Mouse (Mus musculus): ENCODE data around the gene Insyn1. TPM values are rescaled to one million over a fixed set of nuclear protein-coding genes. Genes with fewer than 3 reads are reported as not detected.

The Insyn1 gene
- polyA plus RNA-seq, 1 experiment = not detected

DNA sequence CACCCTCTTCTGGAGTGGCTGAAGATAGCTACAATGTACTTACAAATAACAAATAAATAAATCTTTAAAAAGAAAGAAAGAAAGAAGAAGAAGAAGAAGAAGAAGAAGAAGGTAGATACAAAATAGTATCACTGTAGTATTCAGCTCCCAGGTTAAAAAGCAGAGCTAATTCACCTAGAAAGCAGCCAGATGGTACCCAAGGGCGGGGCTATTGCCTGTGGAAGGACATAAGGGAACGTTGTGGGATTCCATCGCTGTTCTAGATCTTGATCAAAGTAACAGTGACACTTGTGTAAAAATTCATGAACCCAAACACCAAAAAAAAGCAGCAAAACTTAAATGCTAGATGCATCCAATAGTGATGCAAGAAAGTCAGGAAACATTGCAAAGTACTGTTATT is 31.6 kb downstream of the Insyn1 start:
- Histone ChIP-seq H3K27ac (ENCODE audit: insufficient read depth, low read depth, low read length) (no peak overlapping the region), H3K4me3 (ENCODE audit: insufficient read depth, low read depth, low read length) (no peak overlapping the region), H3K4me1 (ENCODE audit: control insufficient read depth, insufficient read depth, low read length) (0 out of 2 replicates have a peak, but pooled peaks cover 4% of the 10 kb centered on the region)
- WGBS = 91% methylated on average over 3 of the region's 3 CpGs
- TF ChIP-seq POLR2A (IDR thresholded peaks at IDR 0.05; ENCODE audit: insufficient read depth, low read depth, low read length) (no peak), CTCF (IDR thresholded peaks at IDR 0.05; ENCODE audit: insufficient read depth, low read depth, low read length) (no peak)

DNA sequence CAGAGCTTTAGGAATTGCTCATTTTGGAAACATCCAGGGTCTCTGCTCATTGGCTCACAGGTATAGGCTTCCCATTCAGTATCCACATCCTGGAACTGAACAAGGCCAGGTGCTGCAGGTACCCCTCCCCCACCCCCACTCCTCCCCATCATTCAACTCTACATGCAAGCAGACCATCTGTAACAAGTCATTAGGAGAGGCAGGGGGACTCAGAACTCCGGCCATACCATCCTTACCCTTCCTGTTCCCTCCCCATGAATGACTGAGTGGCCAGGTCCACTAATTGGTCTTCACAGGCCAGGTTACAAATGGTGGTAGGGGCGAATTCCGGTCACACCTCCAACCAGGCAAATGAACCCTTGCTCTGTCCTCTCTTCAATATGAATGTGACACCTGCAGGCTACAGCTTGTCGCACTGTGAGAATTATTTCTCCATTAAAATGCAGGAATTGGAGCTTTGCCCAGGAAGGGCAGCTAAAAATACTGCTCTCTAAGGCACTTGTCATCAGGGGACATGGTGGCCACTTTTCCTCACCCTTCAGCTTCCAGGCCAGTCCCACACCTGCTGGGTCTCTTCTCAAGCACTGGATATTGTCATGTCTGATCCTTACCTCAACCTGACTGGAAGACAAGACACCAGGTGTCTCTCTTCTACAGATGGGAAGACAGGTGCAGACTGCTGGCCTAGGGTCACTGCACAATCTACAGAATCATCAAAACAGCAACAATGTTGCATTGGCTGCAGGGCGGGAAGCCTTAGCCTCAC is 32.6 kb downstream of the Insyn1 start:
- Histone ChIP-seq H3K4me1 (ENCODE audit: control insufficient read depth, insufficient read depth, low read length) (0 out of 2 replicates have a peak, but pooled peaks cover 4% of the 10 kb centered on the region), H3K4me3 (ENCODE audit: insufficient read depth, low read depth, low read length) (no peak overlapping the region), H3K27ac (ENCODE audit: insufficient read depth, low read depth, low read length) (no peak overlapping the region)
- 69% methylated on average over 5 of the region's 5 CpGs for WGBS
- TF ChIP-seq POLR2A (IDR thresholded peaks at IDR 0.05; ENCODE audit: insufficient read depth, low read depth, low read length) (no peak), CTCF (IDR thresholded peaks at IDR 0.05; ENCODE audit: insufficient read depth, low read depth, low read length) (no peak)

DNA sequence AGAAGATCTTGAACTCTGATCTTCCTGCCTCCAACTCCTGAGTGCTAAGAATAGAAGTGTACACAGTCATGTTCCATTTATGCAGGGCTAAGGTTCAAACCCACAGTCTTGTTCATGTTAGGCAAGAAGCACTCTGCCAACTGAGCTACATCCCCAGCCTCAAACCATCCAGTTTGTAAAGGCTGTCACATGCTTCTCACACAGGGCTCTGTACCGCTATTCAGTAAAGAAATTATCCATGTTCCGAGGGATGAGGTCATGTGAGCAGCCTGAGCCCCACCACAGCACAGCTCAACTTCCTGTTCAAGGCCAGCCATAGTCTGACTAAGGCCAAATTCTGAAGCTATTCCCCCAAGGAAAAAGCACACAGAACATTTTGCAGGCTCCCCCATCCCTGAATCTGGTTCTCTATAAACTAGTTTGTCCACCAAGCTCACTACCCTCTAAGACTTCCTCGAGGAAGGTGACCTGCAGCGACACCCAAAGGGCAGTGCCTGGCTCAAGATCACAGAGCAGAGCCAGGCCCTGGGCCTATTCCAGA is 33.5 kb downstream of the Insyn1 start:
- no peak for TF ChIP-seq POLR2A (IDR thresholded peaks at IDR 0.05; ENCODE audit: insufficient read depth, low read depth, low read length)
- TF ChIP-seq CTCF (IDR thresholded peaks at IDR 0.05; ENCODE audit: insufficient read depth, low read depth, low read length) = no peak
- Histone ChIP-seq H3K4me1 (ENCODE audit: control insufficient read depth, insufficient read depth, low read length) (0 out of 2 replicates have a peak, but pooled peaks cover 4% of the 10 kb centered on the region), H3K4me3 (ENCODE audit: insufficient read depth, low read depth, low read length) (no peak overlapping the region), H3K27ac (ENCODE audit: insufficient read depth, low read depth, low read length) (no peak overlapping the region)
- WGBS = 42% methylated on average over 4 of the region's 4 CpGs

DNA sequence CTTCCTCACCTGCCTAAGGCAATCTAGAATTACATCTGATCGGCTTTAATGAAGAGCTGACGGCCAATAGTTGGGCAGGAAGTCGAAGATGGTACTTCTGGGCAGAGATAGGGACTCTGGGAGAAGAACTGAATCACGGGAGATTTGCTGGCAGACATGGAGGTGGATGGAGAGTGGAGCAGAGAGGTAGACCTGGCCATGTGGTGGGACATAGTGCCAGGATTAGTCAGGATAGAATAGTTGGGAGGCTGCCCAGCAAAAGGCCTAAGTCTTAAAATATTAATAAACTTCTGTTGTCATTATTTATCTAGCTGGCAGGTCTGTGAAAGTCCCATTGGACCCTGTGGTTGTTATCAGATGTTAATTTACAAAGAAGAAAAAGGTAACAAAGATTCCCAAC is 36.7 kb downstream of the Insyn1 start:
- WGBS = 94% methylated on average over 4 of the region's 4 CpGs
- no peak overlapping the region for H3K4me3 ChIP-seq (ENCODE audit: insufficient read depth, low read depth, low read length)

DNA sequence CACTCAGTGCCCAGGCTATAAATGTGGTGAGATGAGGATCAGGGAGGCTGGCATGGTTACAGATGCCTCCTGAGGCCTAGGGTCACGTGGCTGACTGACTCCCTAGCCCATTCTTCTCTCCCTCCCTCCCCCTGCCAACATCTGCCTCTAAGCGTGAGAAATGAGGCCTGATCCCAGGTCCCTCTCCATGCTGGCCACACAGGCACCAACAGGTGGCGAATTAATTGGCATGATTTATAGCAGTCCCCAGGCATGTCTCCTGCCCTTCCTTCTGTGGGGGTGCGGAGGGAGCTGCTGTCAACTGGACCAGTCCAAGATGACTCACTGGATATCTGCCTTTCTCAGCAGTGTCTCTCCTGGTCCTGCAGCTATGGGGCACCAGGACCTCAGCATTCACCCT is 39.4 kb downstream of the Insyn1 start:
- peaks cover 13% of the 10 kb centered on the region for H3K4me1 ChIP-seq (ENCODE audit: control insufficient read depth, insufficient read depth, low read length)
- H3K27ac ChIP-seq (ENCODE audit: insufficient read depth, low read depth, low read length) = no peak overlapping the region
- TF ChIP-seq POLR2A (IDR thresholded peaks at IDR 0.05; ENCODE audit: insufficient read depth, low read depth, low read length) (no peak), CTCF (IDR thresholded peaks at IDR 0.05; ENCODE audit: insufficient read depth, low read depth, low read length) (no peak)
- WGBS = 72% methylated on average over 4 of the region's 4 CpGs
- H3K4me3 ChIP-seq (ENCODE audit: insufficient read depth, low read depth, low read length) = no peak overlapping the region

More for the DNA sequence above, 36.7 kb downstream of the Insyn1 start:
- Histone ChIP-seq H3K4me1 (ENCODE audit: control insufficient read depth, insufficient read depth, low read length) (peaks cover 11% of the 10 kb centered on the region; the same call in 1 of the 2 replicates), H3K27ac (ENCODE audit: insufficient read depth, low read depth, low read length) (no peak overlapping the region)
- TF ChIP-seq CTCF (IDR thresholded peaks at IDR 0.05; ENCODE audit: insufficient read depth, low read depth, low read length) (no peak), POLR2A (IDR thresholded peaks at IDR 0.05; ENCODE audit: insufficient read depth, low read depth, low read length) (no peak)

DNA sequence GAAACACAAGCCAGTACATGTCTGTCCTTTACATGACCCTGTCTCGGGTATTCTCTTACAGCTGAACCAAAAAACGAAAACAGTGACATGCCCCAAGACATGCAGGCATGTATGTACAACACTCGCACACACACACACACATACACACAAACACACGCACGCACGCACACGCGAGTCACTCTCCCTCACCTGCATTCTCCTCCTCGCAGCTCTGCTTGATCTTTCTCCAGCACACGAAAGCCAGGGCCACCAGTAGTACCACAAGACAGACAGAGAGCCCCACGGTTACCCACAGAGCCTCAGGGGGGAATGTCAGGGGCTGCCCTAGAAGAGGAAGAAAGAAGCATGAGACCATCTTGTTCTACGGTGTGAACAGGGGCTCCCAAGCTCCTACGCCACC is 42.0 kb downstream of the Insyn1 start:
- H3K27ac ChIP-seq (ENCODE audit: insufficient read depth, low read depth, low read length) = no peak overlapping the region
- no peak for TF ChIP-seq POLR2A (IDR thresholded peaks at IDR 0.05; ENCODE audit: insufficient read depth, low read depth, low read length)
- 94% methylated on average over 13 of the region's 13 CpGs for WGBS

DNA sequence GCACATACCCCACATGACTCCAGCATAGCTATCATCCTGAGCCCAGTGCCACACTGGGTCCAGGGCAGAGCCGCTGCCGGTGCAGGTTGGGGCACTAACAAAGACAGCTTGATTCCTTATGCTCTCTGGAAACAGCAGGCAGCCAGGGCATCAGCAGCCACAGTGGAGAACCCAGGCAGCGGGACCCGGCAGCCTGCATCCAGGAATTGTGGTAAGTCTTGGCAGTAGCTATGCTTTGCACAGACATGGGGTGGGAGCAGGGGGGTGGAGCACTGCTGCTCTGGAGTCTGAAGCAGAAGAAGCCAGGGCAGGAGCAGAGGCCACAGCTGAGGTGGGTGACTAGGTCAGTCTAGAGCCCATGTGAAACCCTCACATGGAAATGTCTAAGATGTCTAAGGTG is 43.8 kb downstream of the Insyn1 start:
- no peak overlapping the region for H3K4me3 ChIP-seq (ENCODE audit: insufficient read depth, low read depth, low read length)
- TF ChIP-seq POLR2A (IDR thresholded peaks at IDR 0.05; ENCODE audit: insufficient read depth, low read depth, low read length) = 0 out of 2 replicates have a peak, but pooled peaks have one; percentile 16
- no peak for TF ChIP-seq CTCF (IDR thresholded peaks at IDR 0.05; ENCODE audit: insufficient read depth, low read depth, low read length)
- 43% methylated on average over 4 of the region's 4 CpGs for WGBS
- no peak overlapping the region for H3K27ac ChIP-seq (ENCODE audit: insufficient read depth, low read depth, low read length)
- H3K4me1 ChIP-seq (ENCODE audit: control insufficient read depth, insufficient read depth, low read length) = peaks cover 18% of the 10 kb centered on the region

More for the DNA sequence above, 42.0 kb downstream of the Insyn1 start:
- Histone ChIP-seq H3K4me3 (ENCODE audit: insufficient read depth, low read depth, low read length) (no peak overlapping the region), H3K4me1 (ENCODE audit: control insufficient read depth, insufficient read depth, low read length) (peaks cover 15% of the 10 kb centered on the region)

DNA sequence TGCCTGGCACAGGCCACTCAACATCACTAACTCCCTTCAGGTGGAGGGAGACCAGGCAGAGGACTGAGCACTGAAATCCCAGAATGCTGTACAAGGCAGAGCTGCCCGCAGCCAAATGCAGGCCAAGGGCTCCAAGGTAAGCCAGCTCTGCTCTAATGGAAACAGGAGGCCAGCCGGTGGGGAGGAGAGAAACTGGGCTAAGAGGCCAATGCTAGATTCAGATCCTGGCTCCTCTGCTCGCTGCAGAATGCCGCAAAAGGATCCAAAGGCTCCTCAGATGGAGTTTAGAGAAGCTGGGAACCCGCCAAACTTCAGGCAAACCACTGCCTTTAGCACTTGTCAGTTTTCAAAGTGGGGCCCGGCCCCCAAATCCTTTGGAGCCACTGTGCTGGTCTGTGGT is 44.9 kb downstream of the Insyn1 start:
- peaks cover 12% of the 10 kb centered on the region for H3K4me1 ChIP-seq (ENCODE audit: control insufficient read depth, insufficient read depth, low read length)
- 69% methylated on average over 6 of the region's 6 CpGs for WGBS
- H3K4me3 ChIP-seq (ENCODE audit: insufficient read depth, low read depth, low read length) = no peak overlapping the region
- TF ChIP-seq POLR2A (IDR thresholded peaks at IDR 0.05; ENCODE audit: insufficient read depth, low read depth, low read length) = no peak
- no peak for TF ChIP-seq CTCF (IDR thresholded peaks at IDR 0.05; ENCODE audit: insufficient read depth, low read depth, low read length)
- no peak overlapping the region for H3K27ac ChIP-seq (ENCODE audit: insufficient read depth, low read depth, low read length)

DNA sequence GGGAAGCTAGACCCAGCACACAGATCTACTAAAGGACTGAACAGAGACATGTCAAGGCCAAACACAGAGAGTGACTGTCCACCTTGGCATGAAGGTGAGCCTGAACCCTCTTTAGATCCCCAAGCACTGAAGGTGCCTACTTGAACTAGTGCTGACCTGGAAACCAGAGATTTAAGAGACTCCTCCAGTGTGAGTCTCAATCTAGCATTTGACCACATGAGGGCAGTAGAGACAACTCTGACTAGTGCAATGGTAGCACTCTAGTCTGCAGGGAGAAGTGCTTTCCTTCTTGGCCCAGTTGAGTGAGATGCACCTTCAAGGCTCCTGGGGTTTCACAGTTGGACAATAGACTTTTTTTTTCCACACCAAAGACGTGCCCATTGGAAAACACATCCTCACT is 46.4 kb downstream of the Insyn1 start:
- Histone ChIP-seq H3K4me3 (ENCODE audit: insufficient read depth, low read depth, low read length) (no peak overlapping the region), H3K4me1 (ENCODE audit: control insufficient read depth, insufficient read depth, low read length) (peaks cover 12% of the 10 kb centered on the region), H3K27ac (ENCODE audit: insufficient read depth, low read depth, low read length) (no peak overlapping the region)
- 42% methylated on average over 1 of the region's 1 CpGs for WGBS
- TF ChIP-seq POLR2A (IDR thresholded peaks at IDR 0.05; ENCODE audit: insufficient read depth, low read depth, low read length) = no peak
- TF ChIP-seq CTCF (IDR thresholded peaks at IDR 0.05; ENCODE audit: insufficient read depth, low read depth, low read length) = no peak

Measured in olfactory bulb, adult 2 months (tissue).